Mouse (Mus musculus) R1 (cell line): Measurements from ENCODE around the gene Ryr2.

Experiments
- DNase-seq: peaks from one replicate; pipeline ENCODE4 v3.0.0-alpha.2; 2018; ENCODE audit warnings: low read depth, low spot score

Ryr2 gene

DNA sequence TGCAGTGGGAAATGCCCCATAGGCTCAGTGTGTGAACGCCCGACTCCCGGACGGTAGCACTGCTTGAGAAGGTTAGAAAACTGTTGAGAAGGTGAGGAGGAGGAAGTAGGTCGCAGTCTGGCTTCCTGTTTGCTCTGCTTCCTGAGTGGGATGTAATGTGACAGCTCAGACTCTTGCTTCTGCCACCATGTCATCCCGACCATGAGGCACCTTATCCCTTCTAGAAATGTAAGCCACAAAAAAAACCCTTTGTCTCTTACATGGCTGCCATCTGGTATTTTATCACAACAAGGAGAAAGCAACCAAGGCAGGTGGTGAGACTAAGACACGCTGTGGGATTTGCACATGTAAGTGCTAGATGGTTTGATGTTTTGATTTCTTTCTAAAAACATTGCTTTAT lies 12.2 kb downstream of the Ryr2 start:
- no peak for DNase-seq

DNA sequence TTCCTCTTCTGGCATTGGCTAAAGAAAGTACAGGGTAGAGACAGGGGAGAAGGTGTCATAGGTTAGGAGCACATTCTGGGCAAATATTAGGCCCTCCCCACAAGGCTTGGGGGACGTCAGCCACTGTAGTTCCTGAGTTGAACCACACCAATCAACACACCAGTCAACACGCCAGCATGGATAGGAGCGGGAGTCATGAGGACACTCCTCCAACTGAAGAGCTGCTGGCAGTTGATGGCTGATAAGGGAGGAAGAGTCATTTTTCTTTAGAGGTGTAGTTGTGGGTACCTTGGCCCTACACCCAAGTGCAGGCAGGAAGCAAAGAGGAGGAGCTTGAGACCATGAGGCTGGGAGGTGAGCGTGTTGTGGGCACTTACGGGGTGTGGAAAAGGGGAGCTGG lies 13.6 kb downstream of the Ryr2 start:
- DNase-seq: no peak

DNA sequence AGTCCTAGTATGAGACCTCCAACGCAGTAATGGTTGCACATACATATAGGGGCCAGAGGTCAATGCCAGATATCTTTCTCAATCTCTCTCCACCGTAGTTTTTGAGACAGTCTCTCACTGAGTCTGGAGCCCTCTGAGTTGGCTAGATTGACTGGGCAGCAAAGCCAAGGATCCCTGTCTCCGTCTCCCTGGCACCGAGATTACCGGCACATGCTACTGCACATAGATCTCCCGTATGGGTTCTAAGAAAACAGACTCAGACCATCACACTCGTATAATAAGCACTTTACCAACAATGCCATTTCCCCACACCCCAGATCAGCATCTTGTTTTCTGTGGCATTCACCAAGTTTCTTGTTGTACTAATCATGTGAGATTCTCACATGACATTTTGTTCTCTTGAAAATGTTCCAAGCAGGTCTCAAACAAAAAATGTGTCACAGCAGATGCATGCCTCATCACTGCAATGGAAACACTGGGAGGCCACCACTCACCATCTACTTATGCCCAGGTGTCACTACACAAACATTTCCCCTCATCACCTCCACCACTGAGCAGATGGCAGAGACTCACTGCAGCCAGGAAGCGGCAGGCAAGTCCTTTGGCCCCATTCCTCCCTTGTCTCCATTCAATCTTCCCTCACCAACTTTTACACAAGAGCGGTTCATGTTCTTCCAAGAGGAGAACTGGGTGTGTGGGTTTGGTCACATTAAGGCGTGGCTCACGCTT lies 14.2 kb downstream of the Ryr2 start:
- DNase-seq: no peak

DNA sequence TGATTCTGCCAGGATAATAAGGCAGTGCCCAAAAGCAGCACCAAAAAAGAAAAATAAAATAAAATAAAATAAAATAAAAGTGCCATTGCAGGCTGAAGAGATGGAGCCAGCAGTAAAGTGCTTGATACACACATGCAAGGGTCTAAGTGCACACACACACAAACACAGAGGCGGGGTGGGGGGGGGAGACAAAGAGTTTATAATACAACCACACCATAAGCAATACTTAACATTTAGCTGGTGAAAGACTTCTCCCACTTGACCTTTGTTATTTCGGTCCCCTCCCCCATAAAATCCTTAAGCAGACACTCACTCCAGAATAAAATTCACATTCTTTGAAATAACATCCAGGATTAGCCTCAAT lies 22.7 kb downstream of the Ryr2 start:
- no peak for DNase-seq

DNA sequence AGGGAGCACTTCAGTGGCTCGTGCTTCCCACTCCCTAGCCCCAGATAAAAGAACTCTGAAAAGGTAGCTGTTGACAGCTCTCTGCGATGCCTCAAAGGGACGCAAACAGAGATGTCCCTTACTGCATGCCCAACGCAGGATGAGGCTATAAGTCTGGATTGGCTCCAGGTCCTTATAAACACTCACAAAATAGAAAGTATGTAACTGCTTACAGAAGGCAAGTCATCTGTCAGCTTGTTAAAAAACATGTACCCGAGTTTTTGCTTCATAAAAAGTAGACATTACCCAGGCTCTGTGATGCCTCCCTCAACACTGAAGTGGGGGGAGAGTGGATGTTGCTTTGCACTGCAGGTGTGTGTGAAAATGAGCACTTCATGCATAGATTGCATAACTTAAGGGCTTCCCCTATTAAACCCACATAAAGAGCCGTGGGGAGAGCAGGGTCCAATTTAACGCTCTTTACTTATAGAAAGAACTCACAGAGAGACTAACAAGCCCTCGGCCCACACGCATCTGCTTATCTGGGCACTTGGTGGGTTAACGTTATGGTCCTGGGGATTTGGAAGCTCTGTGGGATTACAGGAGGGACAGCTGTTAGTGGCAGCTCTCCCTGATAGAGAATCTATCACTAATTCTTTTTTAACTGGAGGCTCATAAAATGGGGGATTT lies 23.2 kb downstream of the Ryr2 start:
- DNase-seq: no peak

DNA sequence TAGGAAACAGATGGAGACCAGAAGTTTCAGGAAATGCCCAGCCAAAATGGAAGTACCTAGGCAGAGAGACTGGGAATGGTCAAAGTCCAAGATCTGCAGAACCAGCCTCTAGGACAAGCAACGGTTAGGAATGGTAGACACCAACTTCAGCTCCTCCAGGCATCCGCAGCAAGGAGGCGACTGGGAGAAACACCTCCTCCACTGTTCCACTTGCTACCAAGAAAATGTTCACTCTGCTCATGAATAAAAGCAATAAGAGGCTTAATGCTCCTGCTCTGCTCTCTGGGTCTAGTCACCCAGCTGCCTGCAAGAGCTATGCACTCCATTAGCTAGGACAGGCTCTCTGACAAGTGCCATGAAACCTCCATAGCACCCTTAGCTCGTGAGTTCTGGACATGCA lies 26.2 kb downstream of the Ryr2 start:
- no peak for DNase-seq

DNA sequence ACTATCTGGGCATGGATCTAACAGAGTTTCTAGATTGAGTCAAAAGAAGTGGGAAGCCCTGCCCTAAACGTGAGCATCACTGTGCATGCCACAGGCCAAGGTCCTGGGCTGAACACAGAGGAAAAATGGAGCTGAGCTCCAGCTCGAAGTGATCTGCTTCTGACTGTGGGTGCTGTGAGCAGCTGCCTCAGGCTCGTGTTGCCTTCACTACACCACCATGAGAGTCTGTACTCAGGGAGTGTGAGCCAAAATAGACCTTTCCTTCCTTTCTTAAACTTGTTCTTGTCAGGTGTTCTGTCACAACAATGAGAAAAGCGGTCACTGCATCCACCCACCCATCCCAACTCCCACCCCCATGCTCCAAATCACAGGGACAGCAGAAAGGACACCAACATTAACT lies 27.2 kb downstream of the Ryr2 start:
- no peak for DNase-seq

DNA sequence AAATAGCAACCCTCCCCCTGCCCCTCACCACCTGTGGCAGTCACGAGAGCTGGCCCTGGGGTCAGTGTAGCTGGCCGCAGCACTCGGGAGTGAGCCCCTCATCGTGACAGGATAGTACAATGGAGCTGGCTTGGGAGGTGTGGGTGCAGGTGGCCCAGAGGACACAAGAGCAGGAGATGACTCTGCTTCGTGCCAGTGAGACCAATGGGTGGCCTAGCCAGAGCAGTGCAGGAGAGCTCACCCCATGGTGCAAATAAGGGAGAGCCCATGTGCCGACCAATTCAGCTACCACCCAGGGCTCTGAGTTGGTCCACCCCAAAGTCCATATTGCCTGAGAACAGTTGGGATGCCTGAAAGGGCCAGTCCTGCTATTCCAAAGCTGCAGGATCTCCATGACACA lies 31.8 kb downstream of the Ryr2 start:
- no peak for DNase-seq

DNA sequence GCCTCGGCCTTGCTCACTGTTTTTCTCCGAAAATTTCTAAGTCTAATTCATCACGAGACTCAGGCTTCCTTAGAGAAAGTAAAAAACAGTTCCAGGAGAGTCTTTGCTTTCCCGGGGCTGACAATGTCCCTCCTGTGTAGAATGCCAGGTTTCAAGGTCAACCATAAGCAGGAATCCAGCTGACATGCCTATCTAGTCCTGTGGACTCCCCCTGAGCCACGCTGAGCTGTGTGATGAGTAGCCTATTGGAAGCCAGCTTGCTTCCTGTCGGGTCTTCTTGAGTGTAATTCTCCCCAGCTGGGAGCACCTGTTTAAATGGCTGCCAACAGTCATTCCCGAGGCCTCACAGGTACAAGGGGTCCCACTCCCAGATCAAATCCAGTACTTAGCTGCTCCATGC lies 34.2 kb downstream of the Ryr2 start:
- peak; percentile 84 for DNase-seq

DNA sequence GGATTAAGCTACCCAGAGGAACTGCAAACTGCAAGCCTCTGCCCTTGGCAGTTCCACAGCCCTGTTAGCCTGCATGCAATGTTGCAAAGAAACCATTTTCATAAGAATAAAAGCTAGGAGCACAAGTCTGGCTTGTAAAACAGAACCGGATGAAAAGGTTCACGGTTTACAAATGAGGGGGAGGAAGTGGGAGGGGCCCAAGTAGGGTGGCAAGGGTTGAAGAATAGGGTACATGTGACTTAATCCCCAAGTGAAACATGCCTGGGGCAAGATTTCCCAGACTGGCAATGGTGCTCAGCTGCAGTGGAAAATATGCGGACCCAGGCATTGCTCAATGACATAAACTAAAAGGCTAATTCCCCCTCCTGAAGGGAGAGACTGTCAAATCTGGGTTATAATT lies 34.6 kb downstream of the Ryr2 start:
- peak; percentile 82 for DNase-seq

DNA sequence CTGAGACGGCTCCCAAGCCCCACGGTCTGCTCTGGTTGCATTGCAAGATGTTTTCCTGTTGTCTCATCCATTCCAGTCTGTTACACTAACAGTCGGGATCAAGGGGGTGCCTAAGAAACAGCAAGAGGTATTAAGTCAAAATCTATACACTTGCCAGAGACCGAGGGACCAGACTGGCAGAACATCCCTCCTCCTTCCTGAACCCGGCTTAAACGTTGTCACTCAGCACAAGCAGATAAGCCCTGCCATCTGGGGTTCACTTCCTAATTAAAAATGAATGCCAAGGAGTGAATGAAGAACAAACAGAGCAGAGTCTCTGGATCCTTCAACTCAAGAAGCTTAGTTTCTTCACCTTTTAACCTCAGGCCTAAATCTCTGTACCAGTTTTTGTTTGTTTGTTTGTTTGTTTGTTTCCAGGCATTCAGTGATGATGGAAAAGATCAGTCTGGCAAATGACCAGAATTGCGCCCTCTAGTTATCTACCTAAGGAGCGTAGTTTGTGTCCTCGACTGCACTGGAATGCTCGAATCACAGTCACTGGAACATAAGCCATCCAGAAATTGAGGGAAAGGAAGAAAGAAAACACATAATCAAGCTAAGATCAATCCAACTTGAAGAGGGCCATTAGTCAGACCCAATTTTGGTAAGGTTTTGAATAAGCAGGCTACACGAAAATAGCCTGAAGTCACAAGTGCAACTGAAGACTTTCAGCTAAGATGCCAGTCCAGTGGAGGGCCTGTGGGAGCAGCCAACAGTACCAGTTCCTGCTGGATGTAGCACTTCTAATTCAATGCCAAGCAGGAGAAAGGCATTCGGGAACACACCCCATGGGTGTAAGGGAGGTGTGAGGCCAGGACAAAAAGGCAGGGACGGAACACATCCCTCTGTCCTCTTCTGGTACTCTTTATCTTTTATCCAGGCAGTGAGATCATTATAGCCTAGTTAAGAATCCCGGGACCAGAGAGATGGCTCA lies 36.3 kb downstream of the Ryr2 start:
- DNase-seq: peak; percentile 18

DNA sequence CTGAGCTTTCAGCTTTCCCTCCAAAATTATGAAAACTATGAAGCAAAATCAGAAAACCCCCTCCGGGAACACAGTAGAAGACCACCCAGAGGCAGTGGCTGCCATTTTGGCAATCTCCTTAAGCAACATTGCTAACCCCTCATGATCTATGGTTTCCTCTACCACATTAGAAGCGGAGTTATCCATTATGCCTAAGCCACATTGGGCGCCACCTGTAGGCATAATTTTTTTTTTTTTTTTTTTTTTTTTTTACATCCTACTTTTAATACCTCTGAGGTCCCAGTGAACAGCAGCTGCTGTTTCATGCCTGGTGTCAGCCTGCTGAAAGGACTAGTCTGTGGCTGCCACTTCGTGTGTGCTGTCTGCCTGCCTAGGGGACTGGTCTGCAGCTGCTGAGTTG lies 42.2 kb downstream of the Ryr2 start:
- no peak for DNase-seq

DNA sequence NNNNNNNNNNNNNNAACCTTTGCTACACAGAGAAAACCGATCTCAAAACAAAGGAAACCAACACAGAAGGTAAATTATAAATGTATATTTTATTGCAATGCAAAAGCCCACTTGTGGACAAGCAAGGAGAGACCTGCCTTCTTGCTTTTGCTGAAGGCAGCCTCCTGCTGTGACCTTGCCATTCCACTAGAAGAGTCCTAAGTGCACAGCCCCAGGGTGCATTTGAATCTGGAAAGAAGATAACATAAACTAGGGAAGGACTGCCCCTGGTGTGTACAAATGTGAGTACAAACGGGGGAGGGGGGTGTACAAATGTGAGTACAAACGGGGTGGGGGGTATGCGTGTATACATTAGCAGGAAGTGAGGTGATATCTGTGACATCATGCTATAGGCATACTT lies 43.2 kb downstream of the Ryr2 start:
- DNase-seq: peak; percentile 66

DNA sequence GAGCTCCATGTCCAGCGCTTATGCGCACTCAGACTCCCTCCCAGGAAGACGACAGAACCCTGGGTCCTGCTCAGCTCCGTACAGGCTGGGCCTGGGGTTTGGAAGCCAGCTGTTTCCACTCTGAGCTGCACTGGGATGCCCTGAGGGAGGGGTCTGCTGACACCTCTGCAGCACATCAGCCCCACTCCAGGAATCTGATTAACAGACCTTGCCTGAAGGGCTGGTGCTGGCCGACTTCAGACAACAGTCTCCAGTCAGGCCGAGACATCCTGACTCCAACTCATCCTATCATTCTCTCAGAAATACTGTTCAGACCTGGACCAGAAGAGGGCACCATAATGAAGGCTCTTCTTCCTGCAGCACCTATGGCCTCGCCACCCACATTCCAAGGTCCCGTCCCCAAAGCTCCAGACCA lies 49.4 kb downstream of the Ryr2 start:
- peak; percentile 65 for DNase-seq

DNA sequence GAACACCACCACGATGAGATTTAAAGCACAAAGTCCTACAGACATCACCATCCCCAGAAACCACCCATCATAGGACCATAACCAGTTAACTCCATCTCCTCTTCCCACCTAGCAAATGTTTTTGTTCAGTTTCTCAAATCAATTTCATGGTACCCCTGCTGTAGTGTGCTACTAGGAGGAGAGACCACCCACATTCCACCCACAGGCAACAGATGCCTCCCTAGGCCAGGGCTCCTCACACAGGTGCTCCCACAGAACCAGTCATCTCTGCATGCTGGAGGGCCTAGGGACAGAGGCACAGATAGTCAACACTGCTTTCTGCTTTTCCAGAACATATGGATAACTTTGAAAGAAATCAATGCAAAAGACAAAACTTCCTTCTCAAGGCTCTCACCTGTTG lies 50.8 kb downstream of the Ryr2 start:
- no peak for DNase-seq

DNA sequence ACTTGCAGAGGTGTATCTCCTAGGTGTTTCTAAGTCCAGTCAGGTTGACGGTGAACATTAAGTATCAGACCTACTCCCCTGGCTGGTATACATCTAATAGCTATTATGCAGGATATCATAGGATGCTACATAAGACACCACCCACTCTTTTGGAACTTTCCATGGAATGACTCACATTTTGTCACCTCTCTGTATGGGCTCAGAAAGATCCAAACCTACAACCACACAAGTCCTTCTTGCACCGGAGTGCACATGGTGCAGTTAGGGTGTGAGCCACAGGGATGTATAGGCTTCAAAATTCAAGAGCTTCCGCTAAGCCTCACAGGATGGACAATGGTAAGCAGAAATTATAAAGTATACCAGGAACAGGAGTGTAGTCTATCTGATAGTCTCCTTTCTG lies 52.8 kb downstream of the Ryr2 start:
- no peak for DNase-seq

DNA sequence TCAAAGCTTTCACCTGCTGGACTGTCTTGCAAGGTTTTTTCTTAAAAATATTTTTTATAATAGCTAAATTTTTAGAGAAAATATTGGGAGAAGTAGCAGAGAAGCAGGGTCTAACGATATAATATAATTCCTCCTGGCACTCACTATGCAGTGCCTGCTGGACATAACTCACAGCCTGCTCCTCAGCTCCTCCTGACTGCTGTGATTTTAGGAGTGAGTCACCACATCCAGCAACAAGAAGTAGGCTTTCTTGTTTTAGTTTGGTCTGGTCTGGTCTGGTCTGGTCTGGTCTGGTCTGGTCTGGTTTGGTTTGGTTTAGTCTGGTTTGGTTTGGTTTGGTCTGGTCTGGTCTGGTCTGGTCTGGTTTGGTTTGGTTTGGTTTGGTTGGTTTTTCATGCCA lies 55.9 kb downstream of the Ryr2 start:
- no peak for DNase-seq

DNA sequence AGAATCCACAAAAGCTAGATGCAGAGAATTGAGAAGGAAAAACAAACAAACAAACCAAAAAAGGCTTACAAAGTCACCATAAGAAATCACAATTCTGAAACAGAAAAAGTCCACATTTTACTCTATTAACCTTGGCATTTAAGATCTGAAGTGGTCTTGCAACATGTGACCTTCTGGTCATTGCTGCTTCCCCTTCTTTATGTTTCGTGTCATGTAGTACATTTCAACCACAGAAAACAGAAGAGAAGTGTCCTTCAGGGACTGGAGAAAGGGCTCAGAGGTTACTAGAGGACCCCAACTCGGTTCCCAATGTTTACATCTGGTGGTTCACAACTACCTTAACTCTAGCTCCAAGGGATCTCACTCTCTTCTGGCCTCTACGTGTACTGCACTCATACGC lies 59.7 kb downstream of the Ryr2 start:
- no peak for DNase-seq

DNA sequence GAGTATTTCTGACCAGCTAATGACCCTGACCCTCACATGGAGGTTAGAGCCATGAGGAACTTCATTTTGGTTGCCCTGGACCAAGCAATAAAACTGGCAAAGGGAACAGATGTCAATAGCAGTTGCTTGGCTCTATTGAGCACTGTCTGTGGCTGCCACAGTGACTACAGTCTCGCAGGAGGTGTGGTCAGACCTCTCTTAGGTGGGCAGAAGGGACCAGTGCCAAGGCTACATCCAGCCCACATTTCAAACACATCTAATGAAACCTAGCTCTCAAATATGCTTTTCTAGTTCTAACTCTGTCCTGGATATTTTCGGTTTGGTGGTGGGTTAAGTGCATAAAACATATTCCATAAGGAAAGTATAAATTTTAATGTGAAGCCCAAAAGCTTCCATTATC lies 62.0 kb downstream of the Ryr2 start:
- no peak for DNase-seq

DNA sequence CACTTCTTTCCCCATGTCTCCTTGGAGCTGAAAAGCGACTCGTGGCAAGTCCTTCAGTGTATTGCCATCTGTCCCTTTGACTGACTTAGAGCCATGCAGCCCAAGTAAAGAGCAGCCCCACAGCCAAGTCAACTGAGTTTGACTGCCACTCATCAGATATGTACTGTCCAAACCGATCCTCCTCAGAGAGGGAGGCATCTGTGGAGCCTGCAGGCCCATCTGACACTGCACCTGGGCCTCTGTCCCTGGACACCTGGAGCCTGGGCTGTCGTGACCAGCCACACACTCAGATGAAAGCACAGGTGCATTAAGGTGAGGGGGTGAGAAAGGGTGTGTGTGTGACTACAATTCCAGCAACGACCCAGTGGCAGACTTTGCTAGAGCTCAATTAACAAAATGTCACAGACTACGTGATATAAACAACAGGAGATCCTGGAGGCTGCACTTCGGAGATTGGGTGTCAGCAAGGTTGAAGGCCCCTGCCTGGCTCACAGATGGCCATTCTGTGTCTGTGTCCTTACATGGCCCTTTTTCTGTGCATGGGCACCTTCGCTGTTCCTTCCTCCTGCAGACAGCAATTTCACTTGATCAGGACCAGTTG lies 63.8 kb downstream of the Ryr2 start:
- no peak for DNase-seq

DNA sequence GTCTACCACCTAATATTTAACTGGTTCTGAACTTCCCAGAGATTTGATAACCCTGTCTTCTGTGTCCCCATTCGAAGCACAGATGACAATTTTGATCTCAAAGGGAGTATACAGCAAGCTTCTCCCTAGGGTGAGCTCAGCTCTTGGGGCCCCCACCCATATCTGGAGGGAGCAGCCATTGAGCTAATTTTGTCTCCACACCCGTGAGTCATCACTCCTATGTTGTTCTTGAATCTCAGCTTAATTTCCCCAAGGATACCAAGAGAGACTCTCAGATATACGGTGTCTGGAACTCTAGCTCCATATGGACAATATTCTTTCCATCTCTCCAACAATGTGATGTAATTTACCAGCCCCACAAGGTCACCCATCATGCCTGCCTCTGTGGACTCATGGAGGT lies 66.8 kb downstream of the Ryr2 start:
- DNase-seq: no peak

DNA sequence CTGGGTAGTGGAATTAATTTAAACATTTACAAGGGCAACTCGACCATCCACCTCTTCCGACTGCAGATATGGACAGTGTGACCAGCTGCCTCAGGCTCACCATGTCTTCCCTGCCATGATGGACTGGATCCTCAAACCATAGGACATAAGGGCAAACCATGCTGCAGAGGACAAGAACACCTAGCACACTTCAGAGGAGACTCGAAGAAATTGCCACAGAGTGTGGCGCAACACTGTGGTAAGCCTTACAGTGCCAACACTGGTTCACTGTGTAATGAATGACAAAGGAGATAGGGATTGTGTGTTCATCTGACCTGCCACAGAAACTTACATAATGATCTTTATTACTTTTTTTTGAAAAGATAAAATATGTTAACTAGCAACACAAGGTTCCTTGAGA lies 68.1 kb downstream of the Ryr2 start:
- DNase-seq: no peak
